Mouse (Mus musculus): Measurements from ENCODE around the gene Kcne3. TPM values are rescaled to one million over a fixed set of nuclear protein-coding genes. Genes with fewer than 3 reads are reported as not detected.

The Kcne3 gene
- total RNA-seq, 1 experiment = not detected

DNA sequence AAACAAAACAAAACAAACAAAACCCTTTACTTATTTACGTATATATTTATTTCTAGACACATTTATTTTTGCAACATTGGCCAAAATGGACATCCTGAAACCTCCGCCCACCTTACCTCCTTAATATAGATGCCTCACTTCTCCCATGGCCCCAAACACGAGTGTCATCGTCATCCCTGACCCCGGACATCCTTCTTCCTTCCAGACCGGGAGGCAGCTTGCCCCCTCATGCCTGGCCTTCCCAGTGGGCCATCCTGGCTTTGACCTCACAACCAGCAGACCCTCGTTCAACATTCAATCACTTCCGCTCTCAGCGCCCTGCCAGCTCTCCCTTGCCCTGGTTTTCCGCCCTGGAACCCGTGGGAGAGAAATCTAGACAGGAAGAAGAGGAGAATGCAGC is 25.7 kb upstream of the Kcne3 start:
- Histone ChIP-seq H3K9me3 (ENCODE audit: control insufficient read depth, insufficient read depth, low read depth, low read length) (no peaks in the 10 kb centered on the region), H3K4me1 (ENCODE audit: control insufficient read depth in 2 of 2, insufficient read depth in 2 of 2, low read length in 2 of 2, poor library complexity in 1 of 2) (peaks cover 0 to 2% of the 10 kb centered on the region in 2 experiments; a peak in 1 of 4 replicates), H3K4me3 (ENCODE audit: insufficient read depth in 1 of 2, low read depth in 1 of 2, low read length in 2 of 2, poor library complexity in 1 of 2, severe bottlenecking in 1 of 2) (no peak overlapping the region), H3K36me3 (ENCODE audit: control insufficient read depth, insufficient read depth, low read length, poor library complexity, severe bottlenecking) (no peaks in the 10 kb centered on the region), H3K27ac (ENCODE audit: insufficient read depth, low read depth, low read length, poor library complexity, severe bottlenecking) (no peak overlapping the region), H3K9ac (ENCODE audit: insufficient read depth, low read depth, low read length, poor library complexity, severe bottlenecking) (no peak overlapping the region)
- DNase-seq (ENCODE audit: low read depth, low spot score) = no peak
- in situ Hi-C loops (cut with MboI; ENCODE audit: low sequenced_read_pairs in 2 of 2, unreplicated experiment in 2 of 2) = no loop called here
- TF ChIP-seq MAFK (IDR thresholded peaks at IDR 0.05; ENCODE audit: insufficient read depth, low read depth, low read length) (no peak), HCFC1 (IDR thresholded peaks at IDR 0.05; ENCODE audit: borderline replicate concordance, insufficient read depth, low read length) (no peak), CHD2 (IDR thresholded peaks at IDR 0.05; ENCODE audit: low read depth, low read length) (no peak), ZC3H11A (IDR thresholded peaks at IDR 0.05; ENCODE audit: borderline replicate concordance, low read depth, low read length) (no peak), ZNF384 (IDR thresholded peaks at IDR 0.05; ENCODE audit: low read depth, low read length) (no peak)

DNA sequence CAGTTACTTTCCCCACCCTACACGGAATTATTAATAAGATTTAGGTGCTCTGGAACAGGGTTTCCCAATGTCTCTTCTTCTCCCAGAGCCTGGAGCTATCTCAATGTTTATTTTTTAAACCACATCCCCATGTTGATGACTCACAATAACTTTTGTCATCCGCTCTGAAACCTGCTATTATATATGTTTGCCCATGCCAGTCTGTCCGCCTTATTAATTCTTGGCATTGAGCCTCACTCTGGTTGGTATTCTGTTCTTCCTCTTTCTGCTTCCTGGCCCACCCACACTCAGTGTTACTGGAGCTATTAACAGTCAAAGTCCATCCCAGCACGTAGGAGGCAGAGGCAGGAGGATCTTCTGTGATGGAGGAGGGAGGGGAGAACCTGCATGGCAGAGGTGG is 18.6 kb upstream of the Kcne3 start:
- no peak overlapping the region for H3K4me3 ChIP-seq (ENCODE audit: insufficient read depth in 1 of 2, low read depth in 1 of 2, low read length in 2 of 2, poor library complexity in 1 of 2, severe bottlenecking in 1 of 2)
- in situ Hi-C loops (cut with MboI; ENCODE audit: low sequenced_read_pairs in 2 of 2, unreplicated experiment in 2 of 2) = no loop called here
- no peak for DNase-seq (ENCODE audit: low read depth, low spot score)
- no peaks in the 10 kb centered on the region for H3K9me3 ChIP-seq (ENCODE audit: control insufficient read depth, insufficient read depth, low read depth, low read length)
- H3K4me1 ChIP-seq (ENCODE audit: control insufficient read depth in 2 of 2, insufficient read depth in 2 of 2, low read length in 2 of 2, poor library complexity in 1 of 2) = no peaks in the 10 kb centered on the region; a peak in 1 of 4 replicates
- no peaks in the 10 kb centered on the region for H3K36me3 ChIP-seq (ENCODE audit: control insufficient read depth, insufficient read depth, low read length, poor library complexity, severe bottlenecking)
- TF ChIP-seq ZC3H11A (IDR thresholded peaks at IDR 0.05; ENCODE audit: borderline replicate concordance, low read depth, low read length) (no peak), CHD2 (IDR thresholded peaks at IDR 0.05; ENCODE audit: low read depth, low read length) (no peak), HCFC1 (IDR thresholded peaks at IDR 0.05; ENCODE audit: borderline replicate concordance, insufficient read depth, low read length) (no peak), MAFK (IDR thresholded peaks at IDR 0.05; ENCODE audit: insufficient read depth, low read depth, low read length) (no peak), ZNF384 (IDR thresholded peaks at IDR 0.05; ENCODE audit: low read depth, low read length) (no peak)
- H3K9ac ChIP-seq (ENCODE audit: insufficient read depth, low read depth, low read length, poor library complexity, severe bottlenecking) = no peak overlapping the region
- H3K27ac ChIP-seq (ENCODE audit: insufficient read depth, low read depth, low read length, poor library complexity, severe bottlenecking) = no peak overlapping the region

DNA sequence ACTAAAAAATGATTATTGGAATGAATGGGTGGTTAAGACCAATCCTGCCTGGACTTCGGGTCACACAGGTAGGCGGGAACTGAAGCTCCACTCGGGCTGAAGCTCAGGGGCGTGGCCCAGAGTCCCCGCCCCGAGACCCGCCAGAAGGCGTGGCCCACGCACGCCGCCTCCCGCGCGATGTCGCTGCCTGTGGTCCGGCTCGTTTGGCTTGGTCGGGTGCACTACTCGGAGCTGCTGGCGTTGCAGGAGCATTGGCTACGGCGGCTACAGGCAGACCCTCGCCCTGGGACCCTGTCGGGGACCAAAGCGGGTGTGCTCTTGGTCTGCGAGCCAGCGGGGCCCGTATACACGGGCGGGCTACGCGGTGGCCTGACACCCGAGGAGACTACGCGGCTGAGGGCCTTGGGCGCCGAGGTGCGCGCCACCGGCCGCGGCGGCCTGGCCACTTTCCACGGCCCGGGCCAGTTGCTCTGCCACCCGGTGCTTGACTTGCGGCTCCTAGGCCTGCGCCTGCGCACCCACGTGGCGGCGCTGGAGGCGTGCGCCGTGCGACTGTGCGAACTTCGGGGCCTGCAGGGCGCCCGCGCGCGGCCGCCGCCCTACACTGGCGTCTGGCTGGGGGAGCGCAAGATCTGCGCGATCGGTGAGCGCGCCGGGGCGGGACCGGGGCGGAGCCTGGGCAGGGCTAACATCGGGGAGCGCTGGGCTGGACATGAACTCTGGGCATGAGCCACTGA is 17.0 kb upstream of the Kcne3 start, which contains the start of gene Lipt2:
Gene Lipt2, plus strand, starts transcription at position 173 of the 737 bp plus-strand sequence.
- peak; percentile 72 for DNase-seq (ENCODE audit: low read depth, low spot score)
- TF ChIP-seq CHD2 (IDR thresholded peaks at IDR 0.05; ENCODE audit: low read depth, low read length) (no peak), ZC3H11A (IDR thresholded peaks at IDR 0.05; ENCODE audit: borderline replicate concordance, low read depth, low read length) (no peak), ZNF384 (IDR thresholded peaks at IDR 0.05; ENCODE audit: low read depth, low read length) (no peak), MAFK (IDR thresholded peaks at IDR 0.05; ENCODE audit: insufficient read depth, low read depth, low read length) (no peak), HCFC1 (IDR thresholded peaks at IDR 0.05; ENCODE audit: borderline replicate concordance, insufficient read depth, low read length) (peak; percentile 11; the same call in 1 of the 2 replicates)
- in situ Hi-C loops (cut with MboI; ENCODE audit: low sequenced_read_pairs in 2 of 2, unreplicated experiment in 2 of 2) = no loop called here
- Histone ChIP-seq H3K27ac (ENCODE audit: insufficient read depth, low read depth, low read length, poor library complexity, severe bottlenecking) (peak within 1 kb of the TSS; percentile 76; the same call in 1 of the 2 replicates), H3K4me1 (ENCODE audit: control insufficient read depth in 2 of 2, insufficient read depth in 2 of 2, low read length in 2 of 2, poor library complexity in 1 of 2) (no peaks in the 10 kb centered on the region; a peak in 1 of 4 replicates), H3K36me3 (ENCODE audit: control insufficient read depth, insufficient read depth, low read length, poor library complexity, severe bottlenecking) (no peaks in the 10 kb centered on the region), H3K9me3 (ENCODE audit: control insufficient read depth, insufficient read depth, low read depth, low read length) (no peaks in the 10 kb centered on the region), H3K9ac (ENCODE audit: insufficient read depth, low read depth, low read length, poor library complexity, severe bottlenecking) (peak within 1 kb of the TSS; percentile 95), H3K4me3 (ENCODE audit: insufficient read depth in 1 of 2, low read depth in 1 of 2, low read length in 2 of 2, poor library complexity in 1 of 2, severe bottlenecking in 1 of 2) (peak within 1 kb of the TSS; percentile 86 to 91)

DNA sequence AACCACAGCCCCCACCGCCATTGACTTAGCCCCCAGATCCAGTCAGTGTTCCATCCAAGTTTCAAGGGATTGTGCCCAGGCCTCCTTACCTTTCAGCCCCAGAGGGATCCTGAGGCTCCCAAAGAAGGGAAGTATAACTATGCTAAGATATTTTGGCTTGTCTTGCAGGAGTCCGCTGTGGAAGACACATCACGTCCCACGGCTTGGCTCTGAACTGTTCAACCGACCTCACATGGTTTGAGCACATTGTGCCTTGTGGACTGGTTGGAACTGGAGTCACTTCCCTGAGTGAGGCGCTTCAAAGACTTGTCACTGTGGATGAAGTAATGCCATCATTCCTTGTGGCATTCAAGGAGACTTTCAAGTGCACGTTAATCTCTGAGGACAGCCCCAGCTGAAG is 16.3 kb upstream of the Kcne3 start:
- Histone ChIP-seq H3K27ac (ENCODE audit: insufficient read depth, low read depth, low read length, poor library complexity, severe bottlenecking) (no peak overlapping the region), H3K36me3 (ENCODE audit: control insufficient read depth, insufficient read depth, low read length, poor library complexity, severe bottlenecking) (no peaks in the 10 kb centered on the region), H3K4me3 (ENCODE audit: insufficient read depth in 1 of 2, low read depth in 1 of 2, low read length in 2 of 2, poor library complexity in 1 of 2, severe bottlenecking in 1 of 2) (peak overlapping the region; percentile 86 to 91), H3K4me1 (ENCODE audit: control insufficient read depth in 2 of 2, insufficient read depth in 2 of 2, low read length in 2 of 2, poor library complexity in 1 of 2) (no peaks in the 10 kb centered on the region; a peak in 1 of 4 replicates), H3K9me3 (ENCODE audit: control insufficient read depth, insufficient read depth, low read depth, low read length) (no peaks in the 10 kb centered on the region), H3K9ac (ENCODE audit: insufficient read depth, low read depth, low read length, poor library complexity, severe bottlenecking) (peak overlapping the region; percentile 19; the same call in 1 of the 2 replicates)
- TF ChIP-seq ZC3H11A (IDR thresholded peaks at IDR 0.05; ENCODE audit: borderline replicate concordance, low read depth, low read length) (no peak), CHD2 (IDR thresholded peaks at IDR 0.05; ENCODE audit: low read depth, low read length) (no peak), HCFC1 (IDR thresholded peaks at IDR 0.05; ENCODE audit: borderline replicate concordance, insufficient read depth, low read length) (no peak), ZNF384 (IDR thresholded peaks at IDR 0.05; ENCODE audit: low read depth, low read length) (no peak), MAFK (IDR thresholded peaks at IDR 0.05; ENCODE audit: insufficient read depth, low read depth, low read length) (no peak)
- DNase-seq (ENCODE audit: low read depth, low spot score) = no peak
- in situ Hi-C loops (cut with MboI; ENCODE audit: low sequenced_read_pairs in 2 of 2, unreplicated experiment in 2 of 2) = no loop called here

All from ES-E14 (cell line).